Mouse (Mus musculus) hematopoietic stem cell, adult 5-6 weeks (primary cell): ENCODE data around the gene Brwd1. TPM values are rescaled to one million over a fixed set of nuclear protein-coding genes. Genes with fewer than 3 reads are reported as not detected.
A peak's percentile ranks its signal among the peaks of the same experiment; 100 is the strongest.

Experiments
- ATAC-seq, 2 experiments: fragments of 125-278 bp in 1 of 2; replicated peaks in 1 of 2; 2 replicates each; pipeline ENCODE4 v1.8.0; 2016 to 2017; ENCODE audit warnings: inconsistent platforms in 2 of 2, mild to moderate bottlenecking in 2 of 2, moderate number of reproducible peaks in 2 of 2, low read depth in 1 of 2, moderate TSS enrichment in 1 of 2; ENCODE audit not compliant: low FRiP score in 2 of 2, poor library complexity in 2 of 2, severe bottlenecking in 2 of 2, insufficient read depth in 1 of 2, low TSS enrichment in 1 of 2
- total RNA-seq: library from RNA; stranded (forward); fragments of 172-1452, 232-1000 nt; gene quantifications from 2 replicates; pipeline ENCODE4 v1.2.3, GENCODE M21; 2017

Brwd1 gene
- total RNA-seq, 1 experiment from 2014 or later = 83.5 TPM

DNA sequence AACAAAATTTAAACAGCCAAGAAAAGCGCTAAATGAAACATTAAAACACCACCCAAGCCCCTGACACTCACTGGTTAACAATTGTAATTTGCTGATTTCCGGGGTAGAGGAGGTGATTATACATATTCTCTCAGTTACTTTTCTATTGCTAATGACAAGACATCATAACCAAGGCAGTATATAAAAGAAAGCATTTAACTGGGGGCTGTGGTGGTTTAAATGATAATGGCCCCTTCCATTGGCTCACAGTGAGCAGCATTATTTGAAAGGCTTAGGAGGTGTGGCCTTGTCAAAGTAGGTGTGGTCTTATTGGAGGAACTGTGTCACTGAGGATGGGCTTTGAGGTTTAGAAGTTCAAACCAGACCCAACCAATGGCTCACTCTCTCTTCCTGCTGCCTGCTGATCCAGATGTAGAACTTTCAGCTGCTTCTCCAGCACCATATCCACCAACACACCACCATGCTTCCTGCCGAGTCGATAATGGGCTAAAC is 129.1 kb downstream of the Brwd1 start:
- ATAC-seq = no peak

DNA sequence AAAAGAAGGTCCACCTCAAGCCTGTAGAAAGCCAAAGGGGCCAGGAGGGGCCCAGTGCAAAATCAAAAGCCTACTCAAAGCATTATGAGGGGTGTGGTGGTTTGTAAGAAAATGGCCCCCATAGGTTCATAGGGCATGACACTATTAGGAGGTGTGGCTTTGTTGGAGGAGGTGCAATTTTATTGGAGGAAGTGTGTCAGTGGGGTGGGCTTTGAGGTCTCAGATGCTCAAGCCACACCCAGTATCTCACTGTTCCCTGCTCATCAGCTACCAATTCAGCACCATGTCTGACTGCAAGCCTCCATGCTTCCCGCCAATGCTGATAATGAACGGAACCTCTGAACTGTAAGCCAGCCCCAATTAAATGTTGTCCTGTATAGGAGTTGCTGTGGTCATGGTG is 130.9 kb downstream of the Brwd1 start:
- no peak for ATAC-seq

DNA sequence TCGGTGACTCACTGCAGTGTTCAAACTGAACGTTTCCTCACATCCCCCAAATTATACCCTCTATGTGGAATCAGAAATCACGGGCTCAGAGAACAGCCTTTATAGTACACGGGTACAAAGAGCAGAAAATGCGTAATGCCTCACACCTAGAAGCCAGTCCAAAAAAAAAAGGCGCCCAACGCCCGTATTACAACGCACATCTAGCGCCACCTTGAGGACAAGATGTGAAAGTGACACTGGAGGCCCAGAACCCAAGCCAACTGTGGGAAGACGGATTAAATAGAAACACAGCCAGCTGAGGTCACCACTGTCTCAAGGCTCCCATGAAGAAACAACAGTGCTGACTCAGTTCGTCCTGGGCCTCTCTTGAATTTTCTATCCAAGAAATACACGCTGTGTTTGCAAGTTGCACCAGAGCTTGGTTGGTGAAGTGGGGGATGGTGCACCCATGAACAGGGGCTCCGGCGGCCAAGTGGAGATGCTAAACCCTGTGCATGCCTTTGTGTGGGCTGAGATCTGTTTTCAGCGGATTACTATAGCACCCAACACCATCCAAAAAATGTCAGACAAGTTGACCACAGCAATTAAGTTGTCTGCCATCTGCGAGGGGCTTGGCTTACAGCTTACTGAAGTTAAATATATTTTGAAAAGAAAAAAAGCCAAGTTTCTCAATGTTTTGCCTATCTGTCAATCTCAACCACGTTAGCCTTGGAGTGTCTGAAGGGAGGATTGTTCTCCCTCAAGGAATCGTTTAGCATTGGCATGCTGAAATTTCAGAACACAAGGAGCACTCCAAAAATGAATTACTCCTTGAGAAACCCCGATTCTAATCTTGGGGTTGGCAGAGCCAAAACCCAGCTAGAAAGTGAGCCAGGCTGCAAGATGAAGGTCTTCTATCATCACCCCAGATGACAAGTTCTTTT is 136.7 kb downstream of the Brwd1 start:
- ATAC-seq = peak; percentile 82 to 85

DNA sequence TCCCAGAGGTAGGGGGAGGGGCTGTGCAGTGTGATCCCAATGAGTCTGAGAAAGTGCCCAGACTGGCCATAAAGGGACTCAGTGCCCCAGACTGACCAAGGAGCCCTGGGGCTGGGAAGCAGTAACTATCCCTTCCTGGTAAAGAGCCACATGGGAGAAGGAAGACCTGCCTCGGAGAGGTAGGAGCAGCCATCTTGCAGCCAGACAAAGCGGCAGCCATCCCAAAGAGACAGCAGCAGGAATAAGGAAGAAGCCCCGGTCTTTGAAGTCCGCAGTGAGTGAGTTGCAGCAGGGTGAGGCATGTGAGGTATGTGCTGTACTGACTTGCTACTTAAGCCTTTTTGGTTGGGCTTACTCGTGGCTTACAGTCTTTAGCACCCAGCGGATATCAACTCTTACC is 139.1 kb downstream of the Brwd1 start:
- ATAC-seq = no peak

Other genes with a start within 250 kb of the Brwd1 start
- 48.0 and 59.0 TPM in 2 replicates for gene Psmg1, start 91.6 kb downstream of the Brwd1 start, total RNA-seq
- 351 and 391 TPM in 2 replicates for gene Hmgn1, start 45.2 kb upstream of the Brwd1 start, total RNA-seq
- 16.9 and 17.5 TPM in 2 replicates for gene Wrb, start 62.9 kb upstream of the Brwd1 start, total RNA-seq
- 0.69 and 0.79 TPM in 2 replicates for gene Lca5l, start 109.7 kb upstream of the Brwd1 start, total RNA-seq
- gene Sh3bgr, start 117.9 kb upstream of the Brwd1 start, total RNA-seq = not detected in 2 replicates
- gene B3galt5, start 153.3 kb upstream of the Brwd1 start, total RNA-seq = 0.45 and 0.94 TPM in 2 replicates